Mouse (Mus musculus) WW6 (cell line): Measurements from ENCODE around the gene Ccdc136.

Experiments used
- DNase-seq: peaks from one replicate; pipeline ENCODE4 v3.0.0-alpha.2; 2013; ENCODE audit warnings: low read depth, low spot score

Gene Ccdc136

GRCm38 (mm10) chr6:29436461-29436934, 40.4 kb downstream of the Ccdc136 start:
- DNase-seq = no peak

GRCm38 (mm10) chr6:29439251-29439650, 43.1 kb downstream of the Ccdc136 start:
- no peak for DNase-seq

- DNase-seq = no peak
Observed at GRCm38 (mm10) chr6:29439789-29440188, 43.7 kb downstream of the Ccdc136 start.

GRCm38 (mm10) chr6:29444773-29445172, 48.7 kb downstream of the Ccdc136 start:
- DNase-seq = no peak

- no peak for DNase-seq
Observed at GRCm38 (mm10) chr6:29445354-29445753, 49.2 kb downstream of the Ccdc136 start.

GRCm38 (mm10) chr6:29449858-29450257, 53.7 kb downstream of the Ccdc136 start:
- DNase-seq = peak; percentile 56

GRCm38 (mm10) chr6:29450667-29451066, 54.6 kb downstream of the Ccdc136 start:
- no peak for DNase-seq

- no peak for DNase-seq
Observed at GRCm38 (mm10) chr6:29461502-29461901, 65.4 kb downstream of the Ccdc136 start.

GRCm38 (mm10) chr6:29463388-29463787, 67.3 kb downstream of the Ccdc136 start:
- no peak for DNase-seq

GRCm38 (mm10) chr6:29467583-29468354, 71.7 kb downstream of the Ccdc136 start, which contains the start of gene Atp6v1f:
Gene Atp6v1f, plus strand, starts transcription at chr6:29467718.
- peak; percentile 87 for DNase-seq

GRCm38 (mm10) chr6:29468851-29469250, 72.7 kb downstream of the Ccdc136 start:
- DNase-seq = no peak

GRCm38 (mm10) chr6:29471137-29471536, 75.0 kb downstream of the Ccdc136 start, which contains the start of gene Atp6v1fnb:
Gene Atp6v1fnb, plus strand, starts transcription at chr6:29471437.
- DNase-seq = no peak

- DNase-seq = peak; percentile 71
Observed at GRCm38 (mm10) chr6:29473941-29474691, 78.0 kb downstream of the Ccdc136 start.

- DNase-seq = no peak
Observed at GRCm38 (mm10) chr6:29474736-29475135, 78.6 kb downstream of the Ccdc136 start.
